Mouse (Mus musculus) urinary bladder, adult 2 months (tissue): ENCODE data around the gene Gm20662. TPM values are rescaled to one million over a fixed set of nuclear protein-coding genes. Genes with fewer than 3 reads are reported as not detected.

Experiments
- DNase-seq: peaks from one replicate; pipeline ENCODE4 v3.0.0; 2022; ENCODE audit warnings: low spot score
- polyA plus RNA-seq: library from polyadenylated mRNA; depleted of rRNA; stranded (reverse); fragments of >200 nt; gene quantifications from 2 replicates; pipeline ENCODE4 v1.2.3, GENCODE M21; 2012; rRNA removed

Gm20662 gene
- polyA plus RNA-seq = 2.1 and 2.5 TPM in 2 replicates

DNA sequence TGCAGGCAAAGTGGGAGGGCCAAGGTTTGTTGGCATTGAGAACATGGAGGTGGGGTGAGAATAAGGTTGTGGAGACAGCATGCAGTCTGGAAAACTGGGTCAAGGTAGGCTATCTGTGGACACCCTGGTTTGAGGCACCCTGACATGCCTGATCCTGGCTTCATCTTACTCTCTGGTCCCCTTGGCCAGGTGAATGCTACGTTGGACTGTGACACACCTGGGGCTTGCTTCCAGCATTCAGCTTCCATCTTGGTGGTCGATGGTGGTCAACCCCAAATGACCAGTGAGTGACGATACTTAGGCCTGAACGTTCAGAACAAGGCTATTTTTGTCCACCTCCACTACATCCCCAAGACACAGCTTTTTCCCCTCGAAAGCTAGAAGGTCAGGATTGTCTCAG is at the start of gene Gm20662:
Gene Gm20662 (plus strand): TSS at position 301 of the 400 bp plus-strand sequence.
- no peak for DNase-seq

DNA sequence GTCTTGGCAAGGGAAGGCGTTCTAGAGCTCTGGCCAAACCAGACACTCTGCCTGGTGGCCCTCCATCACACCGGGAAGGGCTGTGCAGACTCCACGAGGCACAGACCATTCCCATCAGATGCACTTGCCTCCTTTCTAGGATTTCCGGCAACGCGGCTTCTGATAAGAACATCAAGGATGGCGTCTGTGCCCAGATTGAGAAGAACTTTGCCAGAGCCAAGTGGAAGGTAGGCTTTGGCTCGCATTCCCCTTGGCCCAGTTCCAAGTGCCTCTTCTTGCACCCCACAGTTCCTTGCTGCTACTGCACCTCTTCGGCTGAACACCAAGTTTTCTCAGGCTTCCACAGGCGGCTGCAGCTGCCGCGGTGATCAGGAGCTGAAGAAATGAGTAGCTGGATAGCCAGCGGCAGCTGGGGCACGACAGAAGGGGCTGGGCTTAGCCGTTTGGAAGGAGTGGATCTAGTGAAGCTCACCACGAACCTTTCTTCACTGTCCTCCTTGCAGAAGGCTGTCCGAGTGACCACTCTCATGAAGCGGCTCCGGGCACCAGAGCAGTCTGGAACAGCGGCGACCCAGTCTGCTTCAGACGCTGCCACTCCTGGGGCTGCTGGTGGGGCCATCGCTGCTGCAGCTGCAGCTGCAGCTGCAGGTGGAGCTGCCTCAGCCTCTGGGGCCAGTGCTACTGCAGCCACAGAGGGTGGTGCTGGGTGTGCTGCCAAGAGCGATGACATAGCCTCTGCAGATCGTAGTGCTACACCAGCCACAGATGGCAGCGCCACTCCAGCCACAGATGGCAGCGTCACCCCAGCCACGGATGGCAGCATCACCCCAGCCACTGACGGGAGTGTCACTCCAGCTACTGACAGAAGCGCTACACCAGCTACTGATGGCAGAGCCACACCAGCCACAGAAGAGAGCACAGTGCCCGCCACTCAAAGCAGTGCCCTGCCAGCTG is 48.6 kb upstream of the Gm20662 start:
- no peak for DNase-seq

DNA sequence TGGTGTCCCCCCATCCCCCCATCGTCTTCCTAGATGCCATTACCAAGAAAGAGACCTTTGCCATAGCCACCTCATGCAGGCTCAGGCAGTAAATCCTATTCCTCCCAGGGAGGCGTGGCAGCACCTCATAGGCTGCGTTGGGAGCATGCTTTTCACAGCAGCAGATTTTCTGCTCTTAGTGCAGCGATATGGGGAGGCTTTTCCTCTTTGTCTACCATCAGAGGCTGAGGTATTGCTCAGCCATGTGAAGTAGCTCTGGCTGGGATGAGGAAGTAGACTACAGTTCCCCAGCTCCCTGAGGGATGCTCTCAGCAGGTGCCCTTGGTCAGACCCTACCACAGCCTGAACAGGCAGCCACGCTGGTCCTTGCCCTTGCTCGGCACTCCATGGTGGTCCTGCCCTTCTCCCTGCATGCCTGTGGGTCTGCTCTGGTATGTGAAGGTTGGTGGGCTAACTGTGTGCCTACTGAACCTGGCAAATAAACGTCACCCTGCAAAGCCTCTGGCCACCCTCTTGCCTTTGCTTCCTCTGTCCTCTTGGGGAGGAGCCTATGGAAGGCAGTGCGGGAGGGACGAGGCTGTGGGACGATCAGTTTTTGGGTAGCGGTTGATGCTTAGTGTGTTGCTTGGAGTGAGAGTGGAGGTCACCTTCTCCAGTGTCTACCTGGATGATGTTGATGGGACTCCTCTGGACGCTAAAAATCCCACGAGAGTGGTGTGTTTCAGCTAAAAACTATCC is 46.8 kb upstream of the Gm20662 start:
- DNase-seq = no peak

DNA sequence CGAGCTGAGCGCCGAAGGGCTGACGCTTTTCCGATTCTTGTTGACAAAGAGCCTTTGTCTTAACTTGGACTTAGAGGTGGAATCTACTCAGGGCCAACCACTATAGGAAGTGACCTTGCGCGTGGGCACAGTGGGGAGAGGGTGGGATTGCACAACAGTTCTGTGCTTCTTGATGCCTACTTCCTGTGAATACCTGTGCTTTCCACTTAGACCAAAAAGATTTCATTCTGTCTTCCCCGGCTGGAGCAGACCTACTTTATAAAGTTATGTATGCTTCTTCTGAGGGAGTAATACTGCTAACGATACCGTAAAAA is 46.3 kb upstream of the Gm20662 start, which contains the start of gene Traip:
Gene Traip (plus strand): TSS at position 215 of the 314 bp plus-strand sequence.
- no peak for DNase-seq

DNA sequence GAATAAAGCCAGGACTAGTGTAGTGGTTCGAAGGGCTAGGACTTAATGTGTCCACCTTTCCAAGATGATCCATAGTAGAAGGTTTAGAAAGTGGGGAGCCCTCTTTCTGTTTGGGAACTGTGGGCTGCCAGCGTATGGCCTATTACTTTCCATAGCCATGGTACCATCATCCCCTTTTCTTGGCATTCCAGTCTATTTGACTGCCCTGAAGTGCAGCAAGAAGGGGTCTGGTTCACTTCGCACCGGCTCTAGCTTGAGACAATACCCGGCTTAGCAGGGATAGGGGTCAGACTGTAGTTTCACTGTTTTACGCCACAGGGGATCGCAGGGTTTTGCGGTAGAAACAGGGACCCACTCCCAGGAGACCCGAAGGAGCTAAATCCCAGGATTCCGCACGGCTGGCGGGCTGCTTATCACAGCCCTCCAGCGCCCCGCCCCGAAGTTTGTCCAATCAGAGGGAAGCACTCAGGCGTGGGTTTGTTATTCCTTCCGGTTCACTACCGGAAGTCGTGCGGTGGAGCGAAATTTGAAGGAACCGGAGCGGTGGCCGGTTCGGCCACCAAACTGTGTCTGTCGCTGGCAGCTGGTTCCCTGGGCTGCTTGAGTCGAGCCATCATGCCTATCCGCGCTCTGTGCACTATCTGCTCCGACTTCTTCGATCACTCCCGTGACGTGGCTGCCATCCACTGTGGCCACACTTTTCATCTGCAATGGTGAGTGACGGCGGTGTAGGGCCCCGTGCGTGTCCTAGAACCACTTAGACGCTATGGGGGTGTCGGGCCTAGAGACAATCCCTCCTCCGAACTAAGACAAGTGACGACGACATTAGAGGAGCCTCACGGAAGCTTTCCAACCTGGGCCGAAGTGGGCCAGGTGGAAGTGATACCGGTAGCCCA is 45.4 kb upstream of the Gm20662 start:
- peak; percentile 68 for DNase-seq

DNA sequence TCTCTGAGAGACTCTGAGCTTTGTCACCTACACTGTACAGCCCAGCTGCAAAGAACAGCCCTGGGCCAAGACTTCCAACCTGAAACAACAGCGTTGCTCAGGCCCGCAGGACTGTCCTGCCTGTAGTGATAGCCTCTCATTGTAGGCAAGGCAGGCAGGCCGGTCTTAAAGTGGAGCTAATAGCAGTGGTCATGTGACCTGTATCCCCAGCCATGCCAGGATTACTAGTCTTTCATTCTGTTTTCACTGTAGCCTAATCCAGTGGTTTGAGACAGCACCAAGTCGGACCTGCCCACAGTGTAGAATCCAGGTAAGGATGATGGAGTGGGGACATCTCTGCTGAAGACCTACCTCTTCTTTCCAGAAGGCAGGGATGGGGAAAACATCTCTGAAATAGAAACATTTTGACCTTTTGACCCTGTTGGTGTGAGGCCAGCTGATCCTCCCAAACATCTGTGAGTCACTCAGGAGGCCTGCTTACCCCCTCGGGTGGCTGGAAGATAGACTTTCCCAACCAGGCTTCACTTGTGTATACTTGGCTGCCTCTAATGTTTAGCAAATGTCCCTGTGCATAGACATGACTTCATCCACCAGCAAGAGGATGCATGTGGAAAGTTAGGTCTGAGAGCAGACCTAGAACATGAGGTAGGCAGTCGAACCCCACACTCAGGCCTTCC is 40.4 kb upstream of the Gm20662 start:
- no peak for DNase-seq

DNA sequence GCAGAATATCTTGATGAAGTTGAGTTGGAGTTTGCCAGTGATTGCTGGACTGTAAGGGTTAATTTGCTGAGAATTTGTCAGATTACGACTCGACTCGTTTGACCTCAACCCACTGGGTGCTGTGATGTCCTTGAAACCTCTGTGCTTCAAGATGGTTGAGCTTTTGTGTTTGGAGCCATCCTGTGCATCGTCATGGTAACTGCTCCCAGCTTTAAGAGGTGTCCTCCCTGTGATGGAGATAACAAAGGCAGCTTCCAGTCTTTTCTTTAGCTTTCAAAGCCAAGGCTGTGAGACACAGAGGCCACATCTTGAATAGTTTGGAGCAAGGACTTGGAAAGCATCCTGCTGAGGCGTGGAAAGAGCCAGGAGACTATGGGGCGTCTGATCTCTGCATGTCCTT is 39.0 kb upstream of the Gm20662 start:
- no peak for DNase-seq

DNA sequence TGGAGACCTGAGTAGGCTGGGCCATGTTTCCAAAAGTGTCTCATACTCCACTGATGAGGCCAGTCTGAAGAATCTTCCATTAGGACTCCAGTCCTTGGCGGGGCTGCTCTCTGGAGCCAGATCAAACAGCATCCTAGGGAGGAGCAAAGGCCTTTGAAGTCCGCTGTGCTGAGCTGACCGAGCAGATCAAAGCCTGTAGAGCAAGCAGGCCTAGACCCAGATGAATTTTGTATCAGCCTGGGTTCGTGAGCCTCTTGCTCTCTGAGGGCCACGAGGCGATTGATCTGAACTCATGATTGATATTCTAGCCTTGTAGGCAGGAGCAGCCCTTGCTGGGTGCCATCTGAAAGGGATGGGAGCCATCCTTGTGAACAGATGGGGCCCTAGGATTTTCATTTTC is 36.3 kb upstream of the Gm20662 start:
- DNase-seq = no peak

DNA sequence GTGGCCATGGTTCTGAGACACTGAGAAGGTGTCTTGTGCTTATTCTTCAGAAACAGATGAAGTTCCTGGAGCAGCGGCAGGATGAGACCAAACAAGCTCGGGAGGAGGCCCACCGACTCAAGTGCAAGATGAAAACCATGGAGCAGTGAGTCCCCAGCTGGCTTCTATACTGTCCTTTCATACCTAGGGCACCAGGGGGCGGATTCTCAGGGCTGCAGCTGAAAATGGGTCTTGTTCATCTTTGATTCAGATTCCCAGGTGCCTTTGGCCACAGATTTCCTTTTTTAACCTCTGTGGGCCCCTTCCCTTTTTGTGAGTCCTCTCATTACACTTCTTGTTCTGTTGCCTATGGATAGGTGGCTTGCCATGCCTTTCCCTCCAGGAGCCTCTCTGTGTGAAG is 35.2 kb upstream of the Gm20662 start:
- DNase-seq = no peak

DNA sequence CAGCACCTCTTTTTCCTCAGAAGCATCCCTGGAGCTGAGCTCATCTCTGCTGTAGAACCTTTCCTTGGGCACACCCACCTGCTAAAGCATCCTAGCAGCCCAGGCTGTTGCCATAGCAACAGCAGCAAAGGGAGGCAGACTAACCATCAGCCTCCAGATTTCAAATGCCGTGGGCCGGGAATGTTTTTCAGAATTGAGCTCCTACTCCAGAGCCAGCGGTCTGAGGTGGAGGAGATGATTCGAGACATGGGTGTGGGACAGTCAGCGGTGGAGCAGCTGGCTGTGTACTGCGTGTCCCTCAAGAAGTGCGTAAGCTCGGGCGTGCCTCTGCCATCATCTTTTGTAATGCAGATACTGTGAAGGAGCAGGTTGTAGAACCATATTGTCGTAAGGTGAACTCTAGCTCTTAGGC is 34.8 kb upstream of the Gm20662 start:
- no peak for DNase-seq

DNA sequence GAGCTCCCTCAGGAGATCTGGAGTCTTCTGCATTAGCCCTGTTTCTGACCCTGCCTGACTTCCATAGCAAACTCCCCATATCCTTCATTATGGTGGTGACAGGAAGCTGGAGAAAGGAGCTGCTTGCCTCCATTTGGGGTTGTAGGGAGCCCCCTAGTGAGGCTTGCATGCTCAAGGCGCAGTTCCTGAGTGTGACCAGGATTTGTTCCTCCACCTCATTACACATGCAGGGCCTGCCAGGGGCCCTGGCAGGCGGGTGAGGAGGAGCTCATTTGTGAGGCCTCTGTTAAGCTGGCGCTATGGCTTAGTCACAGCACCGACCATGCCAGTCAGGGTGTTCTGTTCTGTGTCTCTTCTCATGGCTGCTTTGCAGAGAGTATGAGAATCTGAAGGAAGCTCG is 34.3 kb upstream of the Gm20662 start:
- DNase-seq = no peak

DNA sequence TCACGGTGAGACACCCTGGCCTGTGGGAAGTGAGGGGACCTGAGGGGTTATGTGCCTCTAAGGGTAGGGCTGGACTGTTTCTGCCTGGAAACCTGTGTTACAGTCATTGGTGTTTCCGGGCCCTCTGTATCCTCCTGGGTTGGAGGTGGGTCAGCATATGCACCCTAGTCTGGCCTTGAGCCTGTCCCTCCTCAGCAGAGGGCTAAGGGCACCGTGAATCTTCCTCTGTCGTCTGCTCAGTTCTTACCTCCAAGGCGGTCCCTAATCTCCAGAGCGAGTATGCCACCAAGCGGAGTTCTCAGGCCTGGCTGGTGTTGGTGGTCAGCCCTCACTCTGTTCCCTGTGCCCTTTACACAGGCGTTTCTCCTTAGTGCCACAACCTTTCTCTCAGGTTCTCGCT is 33.2 kb upstream of the Gm20662 start:
- no peak for DNase-seq

DNA sequence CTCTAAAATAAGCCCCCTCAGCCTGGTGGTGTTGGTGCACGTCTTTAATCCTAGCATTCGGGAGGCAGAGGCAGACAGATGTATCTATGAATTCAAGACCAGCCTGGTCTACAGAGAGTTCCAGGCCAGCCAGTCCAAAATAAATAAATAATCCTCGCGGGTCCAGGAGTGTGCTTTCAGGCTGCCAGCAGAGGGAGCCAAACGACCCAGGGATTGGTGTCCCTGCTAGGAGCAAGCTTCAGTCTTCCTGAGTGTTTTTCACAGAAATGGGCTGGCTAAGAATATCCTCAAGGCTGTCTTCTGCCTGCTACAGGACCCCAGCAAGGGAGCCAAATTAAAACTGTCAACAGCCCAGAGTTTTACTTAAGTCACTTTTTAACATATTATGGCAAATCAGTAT is 32.4 kb upstream of the Gm20662 start:
- peak; percentile 45 for DNase-seq

DNA sequence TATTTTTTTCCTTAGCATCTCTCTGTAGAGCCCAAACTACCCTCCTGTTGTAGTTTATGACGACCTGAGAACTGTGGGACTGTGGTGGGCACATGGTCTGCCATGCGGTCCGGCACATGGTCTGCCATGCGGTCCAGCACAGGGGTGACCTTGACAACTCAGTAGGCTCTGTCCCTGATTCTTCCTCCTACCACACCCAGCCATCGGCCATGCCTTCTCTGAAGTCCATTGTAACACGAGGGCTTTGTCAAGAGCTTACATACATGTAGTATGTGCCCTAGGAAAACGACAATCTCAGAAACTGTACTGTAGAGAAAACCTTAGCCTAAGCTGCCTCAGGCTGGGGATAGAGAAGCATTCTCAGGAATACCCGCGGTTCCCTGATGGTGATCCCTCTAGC is 31.5 kb upstream of the Gm20662 start:
- DNase-seq = no peak

DNA sequence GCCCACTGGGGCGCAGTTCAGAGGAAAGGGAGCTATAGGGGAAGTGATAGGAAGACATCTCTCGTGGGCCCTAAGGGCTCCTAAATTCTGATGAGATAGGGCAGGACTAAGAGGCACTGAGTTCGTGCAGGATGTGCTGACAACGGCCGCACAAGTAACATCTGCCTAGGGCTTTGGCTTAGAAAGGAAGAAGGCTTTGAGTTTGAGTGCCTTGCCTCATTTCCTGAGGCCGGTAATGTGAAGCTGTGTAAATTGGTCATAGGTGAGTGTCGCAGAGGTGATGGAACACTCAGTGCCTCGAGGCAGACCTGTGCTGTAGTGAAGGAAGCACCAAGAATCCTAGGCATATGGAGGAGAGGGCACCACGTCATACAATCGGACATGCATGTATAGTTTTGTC is 29.5 kb upstream of the Gm20662 start:
- DNase-seq = no peak

DNA sequence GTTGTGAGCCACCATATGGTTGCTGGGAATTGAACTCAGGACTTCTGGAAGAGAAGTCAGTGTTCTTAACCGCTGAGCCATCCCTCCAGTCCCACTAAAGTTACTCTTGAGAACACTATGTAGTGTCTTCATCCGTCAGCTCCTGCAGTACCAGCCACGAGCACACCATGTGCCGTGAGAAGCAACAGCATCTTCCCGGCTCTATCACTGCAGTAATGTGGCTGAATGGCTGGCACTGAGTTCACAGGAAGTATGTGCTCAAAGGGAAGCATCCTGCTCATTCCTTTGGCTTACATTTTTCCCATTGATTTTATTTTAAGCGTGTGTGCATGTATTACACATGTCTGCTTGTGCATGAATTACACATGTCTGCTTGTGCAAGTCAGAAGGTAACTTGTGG is 28.7 kb upstream of the Gm20662 start:
- no peak for DNase-seq

DNA sequence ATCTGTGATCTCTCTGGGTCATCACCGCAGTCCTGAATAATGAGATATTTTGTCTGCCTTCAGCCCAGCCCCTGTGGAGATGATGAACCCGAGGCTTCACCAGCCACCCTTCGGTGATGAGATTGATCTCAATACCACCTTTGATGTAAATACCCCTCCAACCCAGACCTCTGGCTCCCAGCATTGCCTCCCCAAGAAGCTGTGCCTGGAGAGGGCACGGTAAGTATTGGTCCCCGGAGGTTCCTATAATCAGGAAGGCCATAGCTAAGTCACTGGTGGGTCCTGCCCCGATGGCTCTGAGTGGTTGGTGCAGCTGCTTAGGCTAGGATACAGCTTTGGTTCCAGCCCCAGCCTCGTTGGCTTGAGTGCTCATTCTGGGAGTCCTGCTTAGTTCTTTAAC is 27.6 kb upstream of the Gm20662 start:
- no peak for DNase-seq

DNA sequence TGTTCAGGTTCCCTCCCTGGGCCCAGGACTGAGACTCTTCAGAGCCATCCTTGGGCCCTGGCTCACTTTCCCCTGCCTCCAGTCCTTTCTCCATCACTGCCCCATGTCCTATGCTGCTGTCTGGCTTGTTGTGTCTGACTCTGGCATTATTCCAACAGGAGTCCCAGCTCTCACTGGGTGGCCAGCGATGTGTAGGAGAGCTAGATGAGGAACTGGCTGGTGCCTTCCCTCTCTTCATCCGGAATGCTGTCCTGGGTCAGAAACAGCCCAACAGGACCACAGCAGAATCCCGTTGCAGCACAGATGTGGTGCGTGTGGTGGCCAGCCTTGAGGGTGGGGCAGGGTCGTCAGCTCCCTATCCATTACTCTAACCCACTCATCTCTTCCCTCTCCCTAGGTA is 25.8 kb upstream of the Gm20662 start:
- DNase-seq = no peak

DNA sequence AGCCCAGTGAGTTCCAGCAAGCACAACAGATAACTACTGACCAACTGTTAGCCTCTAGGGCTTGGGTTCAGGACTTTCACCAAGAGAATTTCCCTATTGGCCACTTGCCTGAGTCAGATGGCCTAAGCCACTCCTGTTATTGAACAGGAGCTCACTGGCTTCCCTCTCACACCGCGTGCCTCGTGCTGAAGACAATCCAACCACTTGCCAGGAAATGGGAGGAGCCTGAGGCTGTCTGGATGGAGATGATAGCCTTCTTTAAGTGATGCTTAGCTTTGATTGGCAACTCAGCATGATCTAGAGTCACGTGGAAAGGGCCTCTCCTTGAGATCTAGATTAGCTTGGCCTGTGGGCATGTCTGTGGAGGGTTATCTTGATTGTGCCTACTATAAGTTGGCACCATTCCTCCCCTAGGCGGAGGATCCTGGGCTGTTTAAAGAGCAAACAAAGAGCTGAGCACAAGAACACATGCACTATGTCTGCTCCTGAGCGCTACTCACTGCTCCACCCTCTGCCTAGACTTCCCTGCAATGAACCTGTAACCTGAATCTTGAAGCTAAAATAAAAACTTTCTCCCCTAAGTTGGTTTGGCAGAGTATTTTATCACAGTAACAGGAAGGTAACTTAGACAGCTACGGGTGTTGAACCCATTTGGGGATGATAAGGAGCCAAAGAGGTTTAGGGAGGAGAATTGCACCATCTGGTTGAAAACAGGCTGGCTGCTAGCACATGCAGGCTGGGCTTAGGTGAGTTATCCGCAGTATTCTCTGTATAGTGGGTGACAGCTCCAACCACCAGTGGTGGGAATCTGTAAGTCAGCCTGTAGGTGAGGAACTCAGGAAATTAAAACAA is 24.2 kb upstream of the Gm20662 start:
- no peak for DNase-seq

DNA sequence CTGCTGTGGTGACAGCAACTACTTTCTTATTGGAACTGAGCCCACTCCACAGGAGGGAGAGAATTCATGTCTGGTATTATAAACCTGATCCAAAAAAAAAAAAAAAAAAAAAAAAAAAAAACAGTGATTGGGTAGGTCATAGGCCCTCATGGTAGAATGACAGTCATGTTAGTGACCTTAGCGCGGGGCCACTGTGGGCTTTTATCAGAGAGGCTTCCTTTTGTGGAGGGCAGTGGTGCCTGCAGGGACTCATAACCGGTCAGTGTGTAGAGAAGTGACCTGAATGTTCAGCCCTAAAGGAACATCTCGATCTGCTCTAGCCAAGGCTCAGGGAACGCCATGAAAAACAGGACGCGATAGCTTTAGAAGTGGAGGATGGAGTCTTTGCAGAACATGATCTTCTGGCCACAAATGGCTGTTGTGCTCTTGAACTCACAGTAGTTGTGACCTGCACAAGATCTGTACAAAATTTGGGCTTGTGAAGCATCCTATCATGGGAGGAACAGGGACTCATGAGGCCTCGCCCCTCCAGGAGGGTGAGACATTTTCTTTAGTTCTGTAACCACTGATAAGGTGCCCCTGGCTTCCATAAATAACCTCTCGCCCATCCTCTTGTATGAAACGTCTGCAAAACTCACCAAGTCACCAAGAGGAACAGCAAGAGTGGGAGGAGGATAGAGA is 21.5 kb upstream of the Gm20662 start:
- no peak for DNase-seq
